Mouse (Mus musculus) T-cell, adult 2 months (primary cell): ENCODE data around the gene Psmd14.

ENCODE experiments used
- DNase-seq: peaks from one replicate; pipeline ENCODE4 v3.0.0; 2022; ENCODE audit warnings: low spot score

The Psmd14 gene

GRCm38 (mm10) chr2:61813106-61813505, 101.6 kb downstream of the Psmd14 start:
- no peak for DNase-seq

DNA sequence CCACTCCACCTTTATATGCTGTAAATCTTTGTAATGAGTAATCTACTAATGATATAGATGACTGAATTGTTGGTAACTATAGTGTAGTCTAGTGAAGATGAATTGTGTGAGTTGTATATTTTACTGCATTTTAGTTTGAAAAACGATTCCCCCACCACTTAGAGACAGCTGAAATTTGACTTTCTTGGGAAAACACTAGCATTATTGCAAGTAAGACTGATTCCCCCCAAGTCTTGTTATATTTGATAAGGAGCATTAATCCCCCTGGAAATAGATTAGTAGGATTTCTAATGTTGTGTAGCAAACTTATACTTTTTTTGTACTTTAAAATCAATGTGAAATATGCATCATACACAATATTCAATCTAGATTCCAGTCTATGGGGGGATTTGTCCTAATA, 102.0 kb downstream of the Psmd14 start:
- no peak for DNase-seq

DNA sequence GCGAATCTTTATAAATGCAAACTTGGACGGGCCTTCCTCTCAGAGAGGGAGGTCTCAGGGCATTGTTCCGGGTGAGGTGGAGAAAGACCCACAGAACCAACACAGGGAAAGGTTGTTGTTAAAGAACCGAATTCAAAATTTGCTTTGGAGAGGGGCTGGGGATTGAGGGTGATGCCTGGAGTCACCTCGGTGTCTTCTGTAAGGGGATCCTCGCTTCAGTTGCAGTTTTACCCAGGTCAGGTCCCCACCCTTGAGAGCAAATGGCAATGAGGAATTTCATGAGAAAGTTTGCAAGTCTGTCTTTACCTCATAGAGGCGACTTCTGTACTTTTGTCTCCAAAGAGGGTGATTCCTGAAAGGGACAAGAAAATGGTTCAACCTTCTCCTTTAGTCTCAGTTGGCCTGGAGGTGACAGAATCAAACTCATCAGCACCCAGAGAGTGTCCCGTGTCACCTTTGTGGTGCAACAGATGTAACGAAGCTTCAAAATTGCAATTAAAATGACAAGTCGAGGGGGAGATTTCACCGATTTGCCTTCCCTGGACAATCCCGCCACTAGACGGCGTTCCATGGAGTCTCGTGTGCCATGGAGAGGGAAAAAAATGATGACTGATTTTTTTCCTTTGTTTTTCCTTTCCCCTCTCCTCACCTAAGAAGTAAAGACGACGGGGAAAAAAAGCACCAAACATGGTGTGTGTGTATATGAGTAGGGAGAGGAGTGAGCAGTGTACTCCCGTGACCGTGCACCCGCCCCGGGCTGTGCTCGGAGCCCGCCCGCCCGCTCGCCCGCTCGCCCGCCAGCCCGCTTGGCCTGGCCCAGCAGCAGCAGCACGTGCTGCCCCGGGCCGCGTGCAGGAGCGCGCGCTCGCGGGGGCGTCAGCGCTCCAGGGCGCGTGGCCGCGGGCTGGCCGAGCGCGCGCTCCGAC, 103.3 kb downstream of the Psmd14 start:
- no peak for DNase-seq

GRCm38 (mm10) chr2:61815583-61816313, 104.3 kb downstream of the Psmd14 start:
- no peak for DNase-seq

DNA sequence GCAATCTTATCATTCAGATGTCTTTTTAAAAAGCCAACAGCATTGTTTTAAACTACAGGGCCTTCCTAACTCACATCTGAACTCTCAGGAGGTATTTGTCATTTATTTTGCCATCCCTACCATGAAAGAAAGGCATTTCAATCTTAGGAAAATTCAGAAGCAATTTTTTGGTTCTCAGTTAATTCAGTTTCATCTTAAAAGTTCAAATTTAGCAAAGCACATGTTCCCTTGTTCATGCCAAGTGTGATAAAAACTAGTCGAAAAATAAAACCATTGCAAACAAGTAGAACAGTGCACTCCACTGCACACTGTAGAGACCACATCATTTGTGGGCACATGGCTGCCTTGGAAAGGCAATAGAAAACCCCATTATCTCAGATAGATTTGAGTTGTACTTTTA, 106.7 kb downstream of the Psmd14 start:
- no peak for DNase-seq

GRCm38 (mm10) chr2:61820203-61820602, 108.7 kb downstream of the Psmd14 start:
- DNase-seq = no peak

DNA sequence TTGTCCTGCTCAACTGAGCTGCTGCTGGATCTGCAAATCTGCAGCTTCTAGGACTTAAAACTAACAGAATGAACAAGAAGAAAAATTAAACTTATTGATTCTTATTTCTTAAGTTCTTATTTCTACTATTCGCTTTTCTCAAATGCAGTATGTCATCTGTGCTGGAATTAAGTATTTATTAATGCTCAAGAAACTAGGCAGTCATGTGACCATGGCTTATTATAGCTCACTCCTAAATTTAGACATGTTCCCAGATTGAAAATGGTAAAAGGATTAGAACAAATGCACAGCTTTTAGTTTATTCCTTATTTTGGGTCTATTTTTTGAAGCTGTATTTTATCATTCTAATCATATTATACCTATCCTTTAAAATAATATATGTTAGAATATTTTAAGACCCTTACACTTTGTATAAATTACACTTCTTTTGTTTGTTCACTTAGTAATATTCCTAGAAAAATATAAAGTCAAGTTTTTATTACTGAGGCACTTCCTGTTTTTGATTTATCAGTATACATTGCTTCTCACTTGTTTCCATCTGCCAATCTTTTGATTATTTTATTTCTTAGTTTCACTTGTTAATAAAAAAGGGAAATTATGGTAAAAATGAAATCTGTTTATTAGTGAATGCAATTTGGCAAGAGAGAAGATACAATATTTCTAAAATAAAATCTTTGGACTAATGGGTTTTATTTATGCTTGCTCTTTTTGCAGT, 112.1 kb downstream of the Psmd14 start:
- DNase-seq = no peak

- DNase-seq = no peak
These were observed 125.8 kb downstream of the Psmd14 start for GRCm38 (mm10) chr2:61837243-61837806.
